Mouse (Mus musculus) forebrain, embryonic 12.5 days (tissue): ENCODE measurements around the gene Pnisr. TPM values are rescaled to one million over a fixed set of nuclear protein-coding genes. Genes with fewer than 3 reads are reported as not detected.
A peak's percentile ranks its signal among the peaks of the same experiment; 100 is the strongest.

Experiments used
- ATAC-seq: fragments of 200-750 bp; cut with Nextera tagmentation; 2 replicates; pipeline ENCODE4 v1.8.0; 2017; ENCODE audit warnings: moderate TSS enrichment; ENCODE audit not compliant: low FRiP score
- H3K27ac ChIP-seq: fragments of 300-500 bp; sonication (generic); 2 replicates; pipeline ENCODE4 v1.5.1; 2016; ENCODE audit warnings: mild to moderate bottlenecking
- H3K27me3 ChIP-seq: fragments of 300-500 bp; sonication (generic); 2 replicates; pipeline ENCODE4 v1.6.1; 2016; ENCODE audit warnings: mild to moderate bottlenecking
- H3K36me3 ChIP-seq: fragments of 300-500 bp; sonication (generic); replicated peaks from 2 replicates; pipeline ENCODE4 v1.6.1; 2016; ENCODE audit warnings: mild to moderate bottlenecking
- H3K4me1 ChIP-seq: fragments of 300-500 bp; sonication (generic); 2 replicates; pipeline ENCODE4 v1.6.1; 2016
- H3K4me2 ChIP-seq: fragments of 300-500 bp; sonication (generic); 2 replicates; pipeline ENCODE4 v1.6.1; 2016; ENCODE audit warnings: mild to moderate bottlenecking, moderate library complexity
- H3K4me3 ChIP-seq: fragments of 300-500 bp; sonication (generic); replicated peaks from 2 replicates; pipeline ENCODE4 v1.5.1; 2016; ENCODE audit warnings: mild to moderate bottlenecking
- H3K9ac ChIP-seq: fragments of 300-500 bp; sonication (generic); 2 replicates; pipeline ENCODE4 v1.6.1; 2016; ENCODE audit warnings: mild to moderate bottlenecking
- H3K9me3 ChIP-seq: fragments of 300-500 bp; sonication (generic); 2 replicates; pipeline ENCODE4 v1.6.1; 2016
- WGBS: fragments of 180-500 bp; shearing (Covaris S2); methylation state at CpG from one replicate; pipeline ENCODE4 v1.1.7; 2016; 5-methylcytosine and 5-hydroxymethylcytosine counted together
- polyA plus RNA-seq: library from polyadenylated mRNA; unstranded; fragments of >200 nt; fragmentation: Nextera tagmentation; extraction: Ambion mirVana; gene quantifications from 2 replicates; pipeline ENCODE4 v1.2.1, GENCODE M21; 2016

Gene Pnisr
- polyA plus RNA-seq = 235 and 243 TPM in 2 replicates

DNA sequence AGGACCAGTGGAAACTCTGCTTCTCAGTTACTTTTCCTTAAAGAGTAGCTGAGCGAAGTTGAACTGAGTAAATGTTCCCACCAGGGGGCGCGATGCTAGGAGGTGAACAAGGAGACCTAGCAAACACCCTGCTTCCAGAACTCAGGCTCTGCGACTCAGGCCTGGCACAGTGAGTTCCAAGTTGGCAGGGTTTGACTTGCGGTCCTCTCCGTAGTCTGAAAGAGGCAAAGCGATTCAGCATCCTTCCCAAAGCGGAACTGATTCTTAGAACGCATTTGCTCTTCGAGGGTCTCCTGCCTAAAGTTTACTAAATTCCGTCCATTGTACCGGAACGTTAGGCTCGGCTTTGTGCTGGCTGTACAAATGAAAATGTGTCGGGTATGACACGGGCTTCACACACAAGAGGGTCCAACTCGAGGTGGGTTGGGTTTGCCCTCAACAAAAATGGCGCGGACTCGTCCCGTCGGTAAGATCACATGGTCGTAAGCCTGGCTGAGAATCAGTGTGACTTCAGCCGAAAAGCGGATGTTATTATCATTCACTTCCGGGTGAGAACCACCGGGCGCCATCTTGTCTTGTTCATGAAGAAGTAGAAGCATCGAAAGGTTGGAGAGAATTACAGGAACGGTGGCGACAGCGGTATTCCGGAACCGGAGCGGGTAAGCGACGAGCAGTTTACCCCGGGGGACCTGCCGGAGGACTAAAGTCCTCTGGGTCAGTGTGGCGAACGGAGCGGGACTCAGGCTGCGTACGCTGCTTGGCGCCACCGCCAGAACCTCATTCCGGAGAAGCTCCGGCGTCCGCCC, at the start of gene Pnisr:
Gene Pnisr, plus strand, starts transcription at position 103 of the 806 bp plus-strand sequence.
- peak; percentile 98 for ATAC-seq
- Histone ChIP-seq H3K27ac (peak within 1 kb of the TSS; percentile 98), H3K4me1 (peaks cover 17% of the 10 kb centered on the region), H3K4me2 (peak within 1 kb of the TSS; percentile 52), H3K4me3 (peak within 1 kb of the TSS; percentile 82), H3K9me3 (no peaks in the 10 kb centered on the region), H3K36me3 (no peaks in the 10 kb centered on the region), H3K27me3 (no peaks in the 10 kb centered on the region), H3K9ac (peak within 1 kb of the TSS; percentile 88)
- under 1% methylated on average over 50 of the region's 50 CpGs for WGBS

DNA sequence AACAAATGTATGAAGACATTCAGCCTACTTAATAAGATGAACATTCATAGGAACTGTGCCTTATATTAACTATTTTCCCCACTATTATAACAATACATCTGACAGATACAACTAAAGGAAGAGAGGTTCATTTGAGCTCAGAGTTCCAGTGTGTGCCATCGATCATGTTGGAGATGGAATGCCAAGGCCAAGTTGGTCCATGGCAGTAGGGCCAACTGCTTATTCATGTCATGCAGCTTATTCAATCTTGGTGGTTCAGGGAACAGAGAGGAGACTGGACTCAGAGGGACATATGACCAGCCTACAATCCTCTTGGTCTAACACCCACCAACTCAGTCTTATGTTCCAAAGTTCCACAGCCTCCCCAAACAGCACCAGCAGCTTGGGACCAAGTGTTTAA, 46.4 kb upstream of the Pnisr start:
- Histone ChIP-seq H3K4me1 (no peaks in the 10 kb centered on the region; the same call in 1 of the 2 replicates), H3K4me3 (no peak overlapping the region), H3K27ac (no peak overlapping the region), H3K36me3 (peaks cover 43% of the 10 kb centered on the region), H3K27me3 (no peaks in the 10 kb centered on the region), H3K9me3 (no peaks in the 10 kb centered on the region), H3K9ac (no peak overlapping the region), H3K4me2 (no peak overlapping the region)
- no peak for ATAC-seq
- WGBS = 97% methylated on average over 1 of the region's 1 CpGs

DNA sequence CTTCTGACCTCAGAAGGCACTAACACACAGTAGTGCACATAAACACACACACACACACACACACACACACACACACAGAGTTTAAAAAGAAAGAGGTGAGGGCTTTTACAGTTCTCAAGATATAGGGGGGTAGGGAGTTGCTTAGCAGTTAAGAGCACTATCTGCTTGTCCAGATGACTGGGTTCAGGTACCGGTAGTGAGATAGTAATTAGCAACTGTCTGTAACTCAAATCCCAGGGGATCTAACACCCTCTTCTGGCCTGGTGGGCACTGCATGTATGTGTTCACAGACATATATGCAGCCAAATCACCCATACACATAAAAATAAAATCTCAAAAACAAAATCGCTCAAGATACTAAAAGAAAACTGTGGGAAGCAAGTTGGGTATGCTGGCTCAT, 45.8 kb upstream of the Pnisr start:
- no peaks in the 10 kb centered on the region; the same call in 1 of the 2 replicates for H3K4me1 ChIP-seq
- H3K9me3 ChIP-seq = no peaks in the 10 kb centered on the region
- no peak overlapping the region for H3K27ac ChIP-seq
- no peak overlapping the region for H3K4me2 ChIP-seq
- no peak overlapping the region for H3K4me3 ChIP-seq
- peaks cover 43% of the 10 kb centered on the region for H3K36me3 ChIP-seq
- H3K27me3 ChIP-seq = no peaks in the 10 kb centered on the region
- ATAC-seq = no peak
- WGBS = 90% methylated on average over 2 of the region's 2 CpGs
- H3K9ac ChIP-seq = no peak overlapping the region

DNA sequence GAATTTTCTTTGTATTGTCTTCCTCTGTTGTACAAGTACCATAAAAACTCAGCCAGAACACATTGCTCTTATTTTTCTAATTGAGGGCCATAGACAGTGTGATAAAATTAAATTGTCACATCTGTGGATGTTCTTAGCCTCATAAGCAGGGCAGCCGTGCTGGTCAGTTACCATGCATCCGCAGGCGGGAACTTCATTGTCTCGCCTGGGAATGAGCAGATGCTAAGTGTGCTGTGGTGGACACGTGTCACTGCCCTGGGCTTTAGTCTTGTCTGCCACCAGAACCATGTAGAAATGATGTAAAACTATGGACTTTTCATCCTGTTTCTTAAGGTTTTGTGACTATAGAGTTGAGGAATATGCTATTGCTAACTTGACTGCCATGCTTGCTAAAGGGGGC, 40.2 kb upstream of the Pnisr start:
- H3K36me3 ChIP-seq = peaks cover 30% of the 10 kb centered on the region
- no peaks in the 10 kb centered on the region for H3K27me3 ChIP-seq
- H3K4me2 ChIP-seq = no peak overlapping the region
- peak; percentile 23; the same call in 1 of the 2 replicates for ATAC-seq
- no peak overlapping the region for H3K9ac ChIP-seq
- H3K4me1 ChIP-seq = no peaks in the 10 kb centered on the region
- no peak overlapping the region for H3K27ac ChIP-seq
- 73% methylated on average over 5 of the region's 5 CpGs for WGBS
- H3K4me3 ChIP-seq = no peak overlapping the region
- H3K9me3 ChIP-seq = no peaks in the 10 kb centered on the region

DNA sequence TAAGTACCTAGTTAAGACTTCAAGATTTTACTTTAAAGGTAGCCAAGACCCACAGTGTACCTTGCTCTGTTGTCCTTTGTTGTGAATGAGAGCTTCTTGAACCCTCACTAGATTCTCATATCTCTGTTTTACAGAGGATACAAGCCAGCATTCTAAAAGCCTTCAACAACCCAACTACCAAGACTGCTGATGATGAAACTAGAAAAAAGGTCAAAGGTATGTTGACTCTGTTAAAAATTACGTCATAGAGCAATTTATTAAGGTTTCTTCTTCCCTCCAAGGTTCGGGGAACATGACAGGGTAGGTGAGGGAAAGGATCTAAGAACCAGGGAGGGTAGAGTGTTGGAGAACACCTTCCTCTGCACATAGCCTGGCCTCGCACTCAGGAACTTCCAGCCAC, 36.8 kb upstream of the Pnisr start:
- H3K4me3 ChIP-seq = no peak overlapping the region
- 92% methylated on average over 3 of the region's 3 CpGs for WGBS

DNA sequence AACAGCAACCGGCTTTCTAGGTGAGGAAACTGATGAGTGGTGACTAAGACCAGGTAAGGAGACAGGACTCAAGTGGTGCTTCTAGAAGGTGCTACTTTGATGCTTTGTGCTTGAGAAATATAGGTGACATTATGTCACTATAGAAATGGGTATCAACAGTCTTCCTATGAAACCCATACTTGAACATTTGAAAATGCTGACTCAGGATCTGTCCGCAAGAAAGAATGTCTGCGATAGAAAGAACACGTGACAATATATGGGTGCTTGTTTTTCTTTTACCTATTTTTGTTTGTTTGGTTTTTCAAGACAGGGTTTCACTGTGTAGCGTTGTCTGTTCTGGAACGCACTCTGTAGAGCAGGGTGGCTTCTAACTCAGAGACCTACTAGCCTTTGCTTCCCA, 34.7 kb upstream of the Pnisr start:
- Histone ChIP-seq H3K27ac (no peak overlapping the region), H3K9ac (no peak overlapping the region), H3K27me3 (no peaks in the 10 kb centered on the region), H3K4me2 (no peak overlapping the region), H3K4me3 (no peak overlapping the region), H3K9me3 (no peaks in the 10 kb centered on the region), H3K36me3 (peaks cover 18% of the 10 kb centered on the region), H3K4me1 (no peaks in the 10 kb centered on the region)
- ATAC-seq = no peak
- WGBS = 94% methylated on average over 6 of the region's 6 CpGs

More for the DNA sequence above, 36.8 kb upstream of the Pnisr start:
- H3K9ac ChIP-seq = no peak overlapping the region
- H3K27me3 ChIP-seq = no peaks in the 10 kb centered on the region
- peaks cover 18% of the 10 kb centered on the region for H3K36me3 ChIP-seq
- no peak overlapping the region for H3K4me2 ChIP-seq
- no peaks in the 10 kb centered on the region for H3K9me3 ChIP-seq
- no peaks in the 10 kb centered on the region for H3K4me1 ChIP-seq
- H3K27ac ChIP-seq = no peak overlapping the region
- no peak for ATAC-seq

DNA sequence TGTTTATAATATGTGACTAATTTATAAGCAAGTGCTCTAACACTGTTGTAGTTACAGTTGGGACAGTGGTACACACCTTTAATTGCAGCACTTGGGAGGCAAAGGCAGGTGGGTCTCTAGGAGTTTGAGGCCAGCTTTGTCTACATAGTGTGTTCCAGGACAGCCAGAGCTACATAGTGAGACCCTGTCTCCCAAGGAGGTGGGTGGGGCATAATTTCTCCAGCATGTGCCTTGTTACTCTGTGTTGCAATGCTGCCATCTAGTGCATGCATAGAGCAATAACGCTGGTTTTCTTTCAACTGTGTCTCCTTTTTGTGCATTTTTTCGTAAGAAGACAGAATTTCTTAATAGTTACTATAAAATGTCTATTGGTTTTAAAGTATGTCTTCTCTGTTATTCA, 33.4 kb upstream of the Pnisr start:
- Histone ChIP-seq H3K36me3 (peaks cover 22% of the 10 kb centered on the region), H3K4me3 (no peak overlapping the region), H3K9ac (no peak overlapping the region), H3K9me3 (no peaks in the 10 kb centered on the region), H3K4me1 (no peaks in the 10 kb centered on the region), H3K4me2 (no peak overlapping the region), H3K27ac (no peak overlapping the region), H3K27me3 (no peaks in the 10 kb centered on the region)
- ATAC-seq = peak; percentile 90
- WGBS = 39% methylated on average over 2 of the region's 2 CpGs

DNA sequence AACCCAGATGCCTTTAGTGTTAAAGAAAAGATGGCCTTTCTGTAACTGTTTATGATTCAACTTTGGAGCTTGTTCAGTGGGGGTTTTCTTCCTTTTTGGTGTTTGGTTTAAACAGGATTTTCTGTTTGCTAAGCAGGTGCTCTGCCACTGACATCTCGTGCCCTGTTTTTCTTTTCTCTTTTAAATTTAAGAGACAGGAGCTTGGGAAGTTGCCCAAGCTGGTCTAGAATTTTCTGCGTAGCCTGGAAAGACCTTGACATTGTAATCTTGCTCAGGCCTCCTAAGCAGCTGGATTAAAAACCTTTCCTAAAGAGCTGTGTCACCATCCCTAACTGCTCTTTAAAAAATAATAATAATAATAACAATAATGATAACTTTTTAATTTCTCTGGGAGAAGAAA, 20.8 kb upstream of the Pnisr start:
- Histone ChIP-seq H3K36me3 (peaks cover 28% of the 10 kb centered on the region), H3K9me3 (no peaks in the 10 kb centered on the region), H3K27ac (no peak overlapping the region), H3K4me3 (no peak overlapping the region), H3K4me1 (no peaks in the 10 kb centered on the region), H3K27me3 (no peaks in the 10 kb centered on the region), H3K4me2 (no peak overlapping the region), H3K9ac (no peak overlapping the region)
- 87% methylated on average over 2 of the region's 2 CpGs for WGBS
- ATAC-seq = no peak

DNA sequence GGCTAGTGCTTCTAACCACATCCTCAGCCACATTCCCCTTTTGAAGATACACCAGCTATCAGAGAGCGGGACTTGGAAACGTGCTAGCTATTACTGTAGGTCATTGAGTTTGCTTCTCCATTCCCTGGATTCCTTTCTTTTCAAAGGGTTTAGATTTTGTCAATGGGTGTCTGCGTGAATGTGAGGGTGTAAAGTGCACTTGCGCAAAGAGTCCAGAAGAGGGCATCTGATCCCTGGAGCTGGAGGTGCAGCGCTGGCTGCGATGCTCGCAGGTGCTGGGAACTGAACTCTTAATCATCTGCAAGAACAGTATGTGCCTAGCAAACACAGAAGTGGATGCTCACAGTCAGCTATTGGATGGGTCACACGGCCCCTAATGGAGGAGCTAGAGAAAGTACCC, 14.5 kb upstream of the Pnisr start:
- Histone ChIP-seq H3K4me3 (no peak overlapping the region), H3K9me3 (no peaks in the 10 kb centered on the region), H3K27me3 (no peaks in the 10 kb centered on the region), H3K36me3 (peaks cover 24% of the 10 kb centered on the region), H3K27ac (no peak overlapping the region), H3K4me1 (no peaks in the 10 kb centered on the region), H3K4me2 (no peak overlapping the region), H3K9ac (no peak overlapping the region)
- ATAC-seq = no peak
- WGBS = 91% methylated on average over 8 of the region's 8 CpGs

DNA sequence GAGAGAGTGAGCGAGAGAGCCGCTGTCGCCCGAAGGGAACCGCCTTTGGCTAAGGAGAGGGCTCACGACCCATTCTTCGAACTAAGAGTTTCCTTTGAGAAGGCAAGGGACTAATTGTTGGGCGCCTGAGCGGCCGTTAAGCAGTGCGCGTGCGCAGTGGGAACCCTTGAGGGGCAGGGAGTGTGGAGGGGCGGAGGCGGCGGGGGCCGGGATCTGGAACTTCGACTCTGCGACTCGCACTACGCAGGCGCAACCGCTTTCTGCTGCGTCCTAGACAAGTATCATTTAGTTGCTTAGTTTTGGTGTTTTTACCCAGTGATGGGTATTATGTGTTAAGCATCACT, 876 bp downstream of the Pnisr start:
- Histone ChIP-seq H3K36me3 (no peaks in the 10 kb centered on the region), H3K4me1 (peaks cover 17% of the 10 kb centered on the region)
- WGBS = under 1% methylated on average over 24 of the region's 24 CpGs

DNA sequence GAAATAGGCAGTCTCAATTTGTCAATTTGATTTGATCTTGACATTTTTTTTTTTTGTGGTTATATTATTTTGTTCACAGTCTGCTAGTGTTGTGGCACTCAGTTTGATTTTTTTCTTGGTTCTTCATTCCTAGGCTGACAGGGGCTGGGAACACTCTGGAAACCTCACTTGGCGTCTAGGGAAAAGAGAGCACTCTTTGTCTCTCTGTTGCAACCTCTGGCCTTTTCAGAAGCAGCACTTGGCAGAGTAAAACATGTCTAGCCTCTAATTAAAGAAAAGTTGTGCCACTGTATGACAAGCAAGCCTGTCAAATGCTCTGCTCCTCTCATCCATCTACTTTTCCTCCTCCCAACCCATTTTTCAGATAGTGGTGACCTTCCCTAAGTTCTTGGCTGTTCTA, 10.1 kb downstream of the Pnisr start:
- no peaks in the 10 kb centered on the region for H3K9me3 ChIP-seq
- no peak overlapping the region for H3K9ac ChIP-seq
- peaks cover 66% of the 10 kb centered on the region for H3K36me3 ChIP-seq
- 68% methylated on average over 1 of the region's 1 CpGs for WGBS
- no peak overlapping the region for H3K4me2 ChIP-seq
- no peak overlapping the region for H3K27ac ChIP-seq
- H3K27me3 ChIP-seq = no peaks in the 10 kb centered on the region
- ATAC-seq = no peak
- no peak overlapping the region for H3K4me3 ChIP-seq
- no peaks in the 10 kb centered on the region for H3K4me1 ChIP-seq

More for the DNA sequence above, 876 bp downstream of the Pnisr start:
- Histone ChIP-seq H3K9me3 (no peaks in the 10 kb centered on the region), H3K4me3 (peak overlapping the region; percentile 82), H3K4me2 (peak overlapping the region; percentile 46), H3K27ac (peak overlapping the region; percentile 98), H3K9ac (peak overlapping the region; percentile 88), H3K27me3 (no peaks in the 10 kb centered on the region)
- ATAC-seq = peak; percentile 90

DNA sequence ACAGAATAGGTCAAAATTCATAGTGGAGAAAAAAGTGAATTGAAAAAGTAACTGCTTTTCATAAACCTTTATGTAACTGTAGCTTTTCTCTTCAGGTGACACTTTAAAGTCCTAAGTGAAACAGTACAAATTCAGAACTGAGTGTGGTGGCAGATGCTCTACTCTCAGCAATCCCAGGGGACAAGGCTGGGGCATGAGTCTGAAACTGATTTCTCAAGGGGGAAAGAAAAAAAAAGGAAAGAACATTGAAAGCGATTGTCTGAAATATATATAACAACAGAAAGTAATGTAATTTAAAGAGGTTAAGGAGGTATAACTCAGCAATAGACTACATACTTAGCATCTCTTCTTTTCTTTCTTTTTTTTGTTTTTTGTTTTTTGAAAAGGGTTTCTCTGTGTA, 17.8 kb downstream of the Pnisr start:
- Histone ChIP-seq H3K4me2 (no peak overlapping the region), H3K9me3 (no peaks in the 10 kb centered on the region), H3K4me3 (no peak overlapping the region), H3K27ac (no peak overlapping the region), H3K9ac (no peak overlapping the region), H3K4me1 (no peaks in the 10 kb centered on the region), H3K36me3 (peaks cover 64% of the 10 kb centered on the region), H3K27me3 (no peaks in the 10 kb centered on the region)
- WGBS = 97% methylated on average over 1 of the region's 1 CpGs
- no peak for ATAC-seq

DNA sequence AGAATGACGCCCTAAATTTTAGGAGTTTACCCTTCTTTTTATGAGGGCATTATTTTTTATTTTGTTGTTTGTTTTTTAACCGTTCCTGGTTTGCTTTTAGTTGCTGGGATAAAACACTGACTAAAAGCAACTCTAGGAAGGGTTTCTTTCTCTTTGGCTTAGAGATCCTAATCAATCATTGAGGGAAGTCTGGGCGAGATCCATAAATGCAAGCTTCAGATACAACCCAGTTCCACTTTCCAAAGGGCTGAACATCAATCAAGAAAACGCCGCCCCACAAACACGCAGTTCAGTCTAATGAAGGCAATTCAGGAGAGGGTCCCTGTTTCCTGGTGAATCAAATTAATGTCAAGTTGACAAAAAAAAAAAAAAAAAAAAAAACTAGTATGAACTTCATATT, 31.4 kb downstream of the Pnisr start:
- Histone ChIP-seq H3K4me1 (peaks cover 4% of the 10 kb centered on the region), H3K27me3 (no peaks in the 10 kb centered on the region), H3K9me3 (no peaks in the 10 kb centered on the region), H3K4me3 (peak overlapping the region; percentile 72; the same call in 1 of the 2 replicates), H3K9ac (no peak overlapping the region), H3K4me2 (peak overlapping the region; percentile 69), H3K27ac (no peak overlapping the region), H3K36me3 (peaks cover 19% of the 10 kb centered on the region)
- WGBS = 36% methylated on average over 6 of the region's 6 CpGs
- no peak for ATAC-seq
